Mouse (Mus musculus) Patski (cell line): Measurements from ENCODE around the gene Selplg. TPM values are rescaled to one million over a fixed set of nuclear protein-coding genes. Genes with fewer than 3 reads are reported as not detected.

Experiments used
- ATAC-seq: fragments of 100-300 bp; one replicate; pipeline ENCODE4 v1.8.0; 2021
- CTCF ChIA-PET: fragments of 350-600 bp; sonication (Branson Sonifier 250); formaldehyde crosslinking; loops from one replicate; lab custom pipeline; 2022; ENCODE audit warnings: inconsistent platforms; lab: Charles Lee
- POLR2A ChIA-PET: fragments of 350-600 bp; sonication (Branson Sonifier 250); formaldehyde crosslinking; loops from one replicate; lab custom pipeline; 2022; ENCODE audit warnings: antibody characterized with exemption, inconsistent platforms; lab: Charles Lee
- DNase-seq: peaks from one replicate; pipeline ENCODE4 v3.0.0-alpha.2; 2011; ENCODE audit warnings: low read depth, low spot score
- H3K27me3 ChIP-seq: fragments of 371-371 bp; one replicate; pipeline ENCODE4 v1.5.1; 2021
- CTCF ChIP-seq: fragments of 100-300 bp; IDR thresholded peaks from one replicate; pipeline ENCODE4 v1.5.1; 2021
- in situ Hi-C: fragments of 300-500 bp; cut with MboI; formaldehyde crosslinking; loops from 3 replicates; pipeline ENCODE4 v1.11.1; 2018; ENCODE audit warnings: low pct_unique_long_range_greater_than_20kb, mixed read lengths
- polyA plus RNA-seq: library from polyadenylated mRNA; unstranded; gene quantifications from one replicate; pipeline ENCODE4 v1.2.3, GENCODE M21; 2021

The Selplg gene
- polyA plus RNA-seq, 1 experiment from 2014 or later, result 0.04 TPM

DNA sequence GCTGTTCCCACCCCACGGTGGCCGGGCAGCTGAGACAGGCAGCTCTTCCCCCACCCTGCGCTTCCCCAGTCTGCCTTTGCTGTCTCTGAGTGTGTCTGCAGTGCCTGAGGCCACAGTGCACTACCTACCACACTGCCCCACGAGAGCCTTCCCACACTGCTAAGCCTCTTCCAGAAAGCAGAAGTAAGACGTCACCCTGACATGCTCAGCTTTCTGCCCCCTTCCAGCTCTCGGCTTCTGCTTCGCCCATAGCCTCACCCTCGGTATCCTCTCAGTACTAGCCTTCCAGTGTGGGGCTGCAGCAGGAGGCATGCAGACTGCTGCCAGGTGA lies 55.6 kb downstream of the Selplg start:
- in situ Hi-C loops, result loop anchor here (5.0 kb wide), 1 partner anchor 35 kb away; no protein-coding TSS in a partner anchor
- POLR2A ChIA-PET, result no interaction called here
- DNase-seq (no peak), ATAC-seq (no peak)
- TF ChIP-seq CTCF, result no peak
- H3K27me3 ChIP-seq, result no peaks in the 10 kb centered on the region
- CTCF ChIA-PET, result interaction anchor here (1.0 to 4.7 kb wide), 3 partner anchors 35 to 270 kb away, joined by 3 to 41 read pairs (median 4); no protein-coding TSS in a partner anchor

GRCm38 (mm10) chr5:113776128-113776895 lies 56.1 kb downstream of the Selplg start:
- in situ Hi-C loops, result loop anchor here (5.0 kb wide), 1 partner anchor 36 kb away; no protein-coding TSS in a partner anchor
- no peak for TF ChIP-seq CTCF
- H3K27me3 ChIP-seq, result no peaks in the 10 kb centered on the region
- no peak for DNase-seq
- ATAC-seq, result no peak
- ChIA-PET POLR2A (interaction anchor here (2.0 kb wide), 1 partner anchor 38 kb away, joined by 8 read pairs; no protein-coding TSS in a partner anchor), CTCF (interaction anchor here (1.0 to 4.7 kb wide), 4 partner anchors 13 to 270 kb away, joined by 3 to 41 read pairs (median 3); no protein-coding TSS in a partner anchor)

- ATAC-seq, result no peak
- ChIA-PET POLR2A (interaction anchor here (0.5 to 2.0 kb wide), 3 partner anchors 39 to 100 kb away, joined by 3 to 8 read pairs (median 3); no protein-coding TSS in a partner anchor), CTCF (interaction anchor here (1.2 to 4.7 kb wide), 5 partner anchors 8 to 179 kb away, joined by 3 to 41 read pairs (median 16); no protein-coding TSS in a partner anchor)
- TF ChIP-seq CTCF, result no peak
- DNase-seq, result no peak
- no peaks in the 10 kb centered on the region for H3K27me3 ChIP-seq
- in situ Hi-C loops, result loop anchor here (5.0 kb wide), 1 partner anchor 37 kb away; no protein-coding TSS in a partner anchor
These were observed 56.9 kb downstream of the Selplg start for GRCm38 (mm10) chr5:113775585-113775984.

GRCm38 (mm10) chr5:113773664-113774063 lies 58.8 kb downstream of the Selplg start:
- TF ChIP-seq CTCF, result no peak
- DNase-seq, result peak; percentile 61
- in situ Hi-C loops, result loop anchor here (5.0 to 25.0 kb wide), 2 partner anchors 159 to 1461 kb away; no protein-coding TSS in a partner anchor
- H3K27me3 ChIP-seq, result no peaks in the 10 kb centered on the region
- ChIA-PET POLR2A (interaction anchor here (0.6 to 1.0 kb wide), 3 partner anchors 42 to 181 kb away, joined by 3 read pairs; no protein-coding TSS in a partner anchor), CTCF (interaction anchor here (0.6 to 4.7 kb wide), 22 partner anchors 10 to 273 kb away, joined by 3 to 41 read pairs (median 4); no protein-coding TSS in a partner anchor)
- no peak for ATAC-seq

DNA sequence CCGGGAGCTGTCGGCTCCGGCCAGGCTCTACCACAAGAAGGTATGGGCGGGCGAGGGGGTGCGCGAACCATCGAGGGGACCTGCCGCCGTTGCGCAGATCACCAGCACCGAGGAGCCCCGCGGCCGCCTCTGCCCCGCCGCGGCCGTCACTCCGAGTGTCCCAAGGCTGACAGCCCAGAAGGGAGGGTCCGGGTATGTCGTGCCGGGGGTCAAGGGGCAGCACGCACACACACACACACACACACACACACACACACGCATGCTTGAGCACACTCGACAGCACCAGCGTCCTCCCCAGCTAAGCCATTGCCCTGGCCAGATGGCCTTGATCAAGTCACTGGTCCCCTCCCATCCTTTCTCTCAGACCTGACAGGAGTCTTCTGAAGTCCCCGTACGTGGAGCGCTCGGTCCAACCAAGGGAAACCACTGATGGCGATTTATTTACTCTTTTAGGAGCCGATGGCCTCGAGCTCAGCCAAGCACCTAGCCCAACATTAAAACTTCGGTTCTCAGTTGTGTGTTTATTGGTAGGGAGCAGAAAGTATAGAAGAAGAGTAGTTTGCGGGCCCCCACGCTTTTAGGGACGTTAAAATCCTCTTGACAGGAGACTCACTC lies 59.4 kb downstream of the Selplg start:
- no peak for TF ChIP-seq CTCF
- in situ Hi-C loops, result loop anchor here (5.0 to 25.0 kb wide), 2 partner anchors 159 to 1461 kb away; no protein-coding TSS in a partner anchor
- POLR2A ChIA-PET, result interaction anchor here (0.6 to 1.0 kb wide), 2 partner anchors 60 to 181 kb away, joined by 3 read pairs; no protein-coding TSS in a partner anchor
- CTCF ChIA-PET, result interaction anchor here (0.6 to 4.7 kb wide), 18 partner anchors 9 to 274 kb away, joined by 3 to 41 read pairs (median 4); no protein-coding TSS in a partner anchor
- no peak for DNase-seq
- no peaks in the 10 kb centered on the region for H3K27me3 ChIP-seq
- no peak for ATAC-seq

DNA sequence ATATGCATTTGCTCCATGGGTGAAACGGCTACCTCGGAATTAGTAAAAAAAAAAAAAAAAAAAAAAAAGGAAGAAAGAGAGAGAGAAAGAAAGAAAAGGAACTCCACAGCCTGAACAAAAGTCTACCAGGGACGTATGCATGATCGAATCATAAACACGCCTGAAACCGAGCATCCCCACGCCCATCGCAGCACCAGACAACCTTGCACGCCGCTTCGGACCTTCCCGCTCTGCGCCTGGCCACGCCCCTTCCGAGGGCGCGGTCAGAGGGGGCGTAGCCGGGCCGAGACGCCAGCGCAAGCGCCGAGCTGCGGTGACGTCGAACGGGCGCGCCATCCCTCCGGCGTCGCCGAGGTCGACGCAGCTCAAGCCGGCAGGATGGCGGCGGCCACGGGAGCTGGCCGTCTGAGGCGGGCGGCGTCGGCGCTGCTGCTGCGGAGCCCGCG lies 60.0 kb downstream of the Selplg start, which contains the start of the genes Sart3 and Iscu:
Sart3 (minus strand) TSS at position 61 of the 446 bp plus-strand sequence.
Iscu (plus strand) TSS at position 299 of the 446 bp plus-strand sequence.
- ChIA-PET CTCF (interaction anchor here (1.5 to 4.7 kb wide), 9 partner anchors 8 to 182 kb away, joined by 4 to 41 read pairs (median 6); no protein-coding TSS in a partner anchor), POLR2A (interaction anchor here (0.8 kb wide), 1 partner anchor 136 kb away, joined by 3 read pairs; the partner anchor contains the start of gene Coro1c)

GRCm38 (mm10) chr5:113771213-113772162 lies 61.0 kb downstream of the Selplg start:
- no peak for TF ChIP-seq CTCF
- POLR2A ChIA-PET, result interaction anchor here (0.7 to 0.8 kb wide), 2 partner anchors 54 to 137 kb away, joined by 3 to 4 read pairs; partner anchors contain the start of gene Coro1c
- H3K27me3 ChIP-seq, result no peaks in the 10 kb centered on the region
- ATAC-seq (peak; percentile 58), DNase-seq (peak; percentile 70)
- in situ Hi-C loops, result loop anchor here (5.0 to 25.0 kb wide), 2 partner anchors 161 to 1459 kb away; no protein-coding TSS in a partner anchor
- CTCF ChIA-PET, result no interaction called here

More for the DNA sequence above, 60.0 kb downstream of the Selplg start, which contains the start of the genes Sart3 and Iscu:
- ATAC-seq, result peak; percentile 61
- in situ Hi-C loops, result loop anchor here (5.0 to 25.0 kb wide), 2 partner anchors 160 to 1460 kb away; no protein-coding TSS in a partner anchor
- peak; percentile 82 for DNase-seq
- no peaks in the 10 kb centered on the region for H3K27me3 ChIP-seq
- no peak for TF ChIP-seq CTCF

- DNase-seq, result no peak
- in situ Hi-C loops, result loop anchor here (25.0 kb wide), 1 partner anchor 1457 kb away; no protein-coding TSS in a partner anchor
- ChIA-PET CTCF (no interaction called here), POLR2A (no interaction called here)
- no peak for TF ChIP-seq CTCF
- no peak for ATAC-seq
- H3K27me3 ChIP-seq, result no peaks in the 10 kb centered on the region
These were observed 63.6 kb downstream of the Selplg start for GRCm38 (mm10) chr5:113768806-113769205.

Other genes with a start within 250 kb of the Selplg start
- gene Cmklr1, start 182.2 kb downstream of the Selplg start, polyA plus RNA-seq, result not detected
- not detected for gene 1700069L16Rik, start 107.9 kb downstream of the Selplg start, polyA plus RNA-seq
- gene Ficd, start 96.8 kb downstream of the Selplg start, polyA plus RNA-seq, result 8.5 TPM
- 63.4 TPM for gene Sart3, start 60.1 kb downstream of the Selplg start, polyA plus RNA-seq
- 189 TPM for gene Iscu, start 59.9 kb downstream of the Selplg start, polyA plus RNA-seq
- not detected for gene Tmem119, start 32.1 kb downstream of the Selplg start, polyA plus RNA-seq
- 160 TPM for gene Coro1c, start 76.1 kb upstream of the Selplg start, polyA plus RNA-seq
- 17.5 TPM for gene Ssh1, start 161.2 kb upstream of the Selplg start, polyA plus RNA-seq
- 0.18 TPM for gene Dao, start 171.1 kb upstream of the Selplg start, polyA plus RNA-seq
- 36.2 TPM for gene Usp30, start 232.8 kb upstream of the Selplg start, polyA plus RNA-seq